Mouse (Mus musculus): ENCODE results near the gene Trim80.
"Not testable (repeated sequence)": the region's sequence is repeated elsewhere in the genome, so short reads cannot be mapped to it uniquely, and the experiment has no call there.

Trim80 gene

GRCm38 (mm10) chr11:115492387-115492786 is 52.0 kb downstream of the Trim80 start:
- no peak for DNase-seq (ENCODE audit: low read depth, low spot score)

DNA sequence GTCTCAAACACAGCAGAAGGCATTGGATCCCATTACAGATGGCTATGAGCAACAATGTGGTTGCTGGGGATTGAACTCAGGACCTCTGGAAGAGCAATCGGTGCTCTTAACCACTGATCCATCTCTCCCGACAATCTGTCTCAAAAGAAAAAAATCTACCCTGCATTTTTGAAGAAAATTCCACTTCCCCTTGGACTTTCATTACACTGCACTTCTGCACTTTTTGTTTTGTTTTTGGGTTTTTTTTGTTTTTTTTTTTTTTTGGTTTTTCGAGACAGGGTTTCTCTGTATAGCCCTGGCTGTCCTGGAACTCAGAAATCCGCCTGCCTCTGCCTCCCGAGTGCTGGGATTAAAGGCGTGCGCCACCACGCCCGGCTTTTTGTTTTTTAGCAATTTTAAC is 56.2 kb downstream of the Trim80 start:
- not testable (repeated sequence) for DNase-seq (ENCODE audit: low read depth, low spot score)

Data from CD4-positive, CD25-positive, alpha-beta regulatory T cell, adult 2 months (primary cell).